Comparison of ENCODE assay signal across 9 mouse cellular contexts in the genomic region with DNA sequence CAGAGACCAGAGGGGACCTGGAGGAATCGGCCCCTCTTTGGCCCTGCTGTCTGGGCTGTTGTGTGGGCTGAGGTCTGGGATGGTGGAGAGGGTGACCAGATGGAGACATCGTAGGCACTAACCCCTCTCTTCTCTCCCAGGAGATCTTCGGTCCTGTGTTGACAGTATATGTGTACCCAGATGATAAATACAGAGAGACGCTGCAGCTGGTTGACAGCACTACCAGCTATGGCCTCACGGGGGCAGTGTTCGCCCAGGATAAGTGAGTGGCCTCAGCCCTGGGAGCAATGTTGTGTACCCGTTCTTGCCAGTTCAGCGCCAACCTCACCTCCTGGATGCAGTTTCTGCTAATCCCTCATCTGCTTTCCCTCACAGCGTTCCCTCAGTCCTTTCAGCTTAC. TPM values are rescaled to one million over a fixed set of nuclear protein-coding genes. Genes with fewer than 3 reads are reported as not detected.
DNase-seq lines count a peak whose midpoint lies in the region; ATAC-seq and TF ChIP-seq lines count a peak whose summit lies in the region.
"Had no signal": no experiment of that assay in that cellular context is flagged by ENCODE, and none has a peak within 500 bp of the region (broad histone marks: within the 10 kb centered on the region; RNA-seq: fewer than 3 reads in every experiment).

No protein-coding gene starts in this region.

- peaks cover 28% of the 10 kb centered on the region for H3K36me3 ChIP-seq in forebrain, embryonic 10.5 days (replicated peaks)
- peaks cover 30% of the 10 kb centered on the region for H3K36me3 ChIP-seq in midbrain, embryonic 10.5 days
- peaks cover 27% of the 10 kb centered on the region for H3K36me3 ChIP-seq in small intestine, adult 2 months (ENCODE audit: control insufficient read depth, insufficient read depth, low read length)

- peak; percentile 84 for TF ChIP-seq CTCF in small intestine, adult 2 months (IDR thresholded peaks at IDR 0.05; ENCODE audit: extremely low read depth, insufficient read length, insufficient replicate concordance, low read depth, low read length)

- H3K4me1 ChIP-seq in forebrain, embryonic 10.5 days: peaks cover 46% of the 10 kb centered on the region
- H3K4me1 ChIP-seq in midbrain, embryonic 10.5 days: peaks cover 48% of the 10 kb centered on the region
- peaks cover 9% of the 10 kb centered on the region for H3K4me1 ChIP-seq in small intestine, adult 2 months (ENCODE audit: control insufficient read depth, insufficient read depth, insufficient read length, low read length)

- intact Hi-C loops in heart, postnatal 36 days (cut with DNase I): loop anchor here (1.0 kb wide), 2 partner anchors 26 to 214 kb away; no protein-coding TSS in a partner anchor

- TF ChIP-seq POLR2A in small intestine, adult 2 months (IDR thresholded peaks at IDR 0.05; ENCODE audit: low read depth, low read length): no peak

- ATAC-seq in activated CD4-positive, CD25-positive, alpha-beta regulatory T cell, adult 4 months: no peak

- no peaks in the 10 kb centered on the region for H3K9me3 ChIP-seq in forebrain, embryonic 10.5 days
- no peaks in the 10 kb centered on the region for H3K9me3 ChIP-seq in midbrain, embryonic 10.5 days (replicated peaks)
- H3K9me3 ChIP-seq: limb, embryonic 12.5 days had no signal

- peak; percentile 26 for DNase-seq in MEL-GATA-1-ER (ENCODE audit: extremely low read depth, low read depth)
- DNase-seq in c-Kit-negative CD71-positive TER-119-positive erythroid progenitor cells, embryonic 14.5 days (ENCODE audit: low read depth, low spot score): peak; percentile 28
- DNase-seq in forebrain, embryonic 10.5 days (ENCODE audit: extremely low spot score, low spot score): peak; percentile 88
- peak; percentile 76 to 82 for DNase-seq in heart, postnatal 36 days
- peak; percentile 77 to 78 for DNase-seq in layer of hippocampus, postnatal 36 days
- DNase-seq in midbrain, embryonic 10.5 days (ENCODE audit: low spot score): peak; percentile 87

- no peak overlapping the region for H3K27ac ChIP-seq in forebrain, embryonic 10.5 days
- no peak overlapping the region for H3K27ac ChIP-seq in midbrain, embryonic 10.5 days (replicated peaks)
- no peak overlapping the region for H3K27ac ChIP-seq in small intestine, adult 2 months (ENCODE audit: insufficient read depth, low read depth, low read length)
- H3K27ac ChIP-seq: limb, embryonic 12.5 days had no signal

- WGBS in forebrain, embryonic 10.5 days: 18% methylated on average over 9 of the region's 9 CpGs
- WGBS in midbrain, embryonic 10.5 days: 19% methylated on average over 9 of the region's 9 CpGs
- 13% methylated on average over 9 of the region's 9 CpGs for WGBS in small intestine, adult 2 months

- H3K4me3 ChIP-seq in forebrain, embryonic 10.5 days: no peak overlapping the region
- H3K4me3 ChIP-seq in midbrain, embryonic 10.5 days: no peak overlapping the region
- H3K4me3 ChIP-seq in small intestine, adult 2 months (ENCODE audit: low read depth, low read length): no peak overlapping the region
- H3K4me3 ChIP-seq: limb, embryonic 12.5 days had no signal

- peaks cover 51% of the 10 kb centered on the region for H3K27me3 ChIP-seq in forebrain, embryonic 10.5 days (ENCODE audit: poor library complexity, severe bottlenecking)
- H3K27me3 ChIP-seq in midbrain, embryonic 10.5 days (ENCODE audit: low read depth, poor library complexity, severe bottlenecking): peaks cover 44% of the 10 kb centered on the region
- H3K27me3 ChIP-seq in small intestine, adult 2 months (ENCODE audit: control insufficient read depth, insufficient read depth, low read length): peaks cover 19% of the 10 kb centered on the region

RNA-seq across cellular contexts. Expression of a gene that starts 9.4 kb away (rescaled TPM):
- not detected in 2 replicates for polyA plus RNA-seq in forebrain, embryonic 10.5 days (2016; fragmentation: Nextera tagmentation; extraction: Ambion mirVana)
- not detected for total RNA-seq in heart, postnatal 36 days (2021)
- total RNA-seq in layer of hippocampus, postnatal 36 days (2021): not detected
- polyA plus RNA-seq in midbrain, embryonic 10.5 days (2016; fragmentation: Nextera tagmentation; extraction: Ambion mirVana): 0.09 TPM in 1 of 2 replicates, not detected in the other
- 0.10 and 0.41 TPM in 2 replicates for polyA plus RNA-seq in small intestine, adult 2 months (2012; rRNA removed)
- not detected for polyA plus RNA-seq in activated CD4-positive, CD25-positive, alpha-beta regulatory T cell, adult 4 months (2017; shearing (Covaris generic))
- polyA plus RNA-seq: limb, embryonic 12.5 days had no signal

RNA-seq across cellular contexts. Expression of a gene that starts 21.3 kb away (rescaled TPM):
- polyA plus RNA-seq in forebrain, embryonic 10.5 days (2016; fragmentation: Nextera tagmentation; extraction: Ambion mirVana): 22.7 and 22.8 TPM in 2 replicates
- total RNA-seq in heart, postnatal 36 days (2021): 10 to 100 TPM; 73.7 to 76.3 TPM
- total RNA-seq in layer of hippocampus, postnatal 36 days (2021): 10 to 100 TPM; 19.0 to 20.1 TPM
- polyA plus RNA-seq in midbrain, embryonic 10.5 days (2016; fragmentation: Nextera tagmentation; extraction: Ambion mirVana): 21.3 and 24.2 TPM in 2 replicates
- 48.3 and 110 TPM in 2 replicates for polyA plus RNA-seq in small intestine, adult 2 months (2012; rRNA removed)
- polyA plus RNA-seq in activated CD4-positive, CD25-positive, alpha-beta regulatory T cell, adult 4 months (2017; shearing (Covaris generic)): 10 to 100 TPM in 1 of 2 experiments, 1 to 10 TPM in 1; 6.7 to 11.3 TPM

RNA-seq across cellular contexts. Expression of a gene that starts 41.0 kb away (rescaled TPM):
- polyA plus RNA-seq in forebrain, embryonic 10.5 days (2016; fragmentation: Nextera tagmentation; extraction: Ambion mirVana): not detected in 2 replicates
- not detected for total RNA-seq in heart, postnatal 36 days (2021)
- total RNA-seq in layer of hippocampus, postnatal 36 days (2021): not detected
- polyA plus RNA-seq in midbrain, embryonic 10.5 days (2016; fragmentation: Nextera tagmentation; extraction: Ambion mirVana): not detected in 2 replicates
- polyA plus RNA-seq in small intestine, adult 2 months (2012; rRNA removed): not detected in 2 replicates
- polyA plus RNA-seq in activated CD4-positive, CD25-positive, alpha-beta regulatory T cell, adult 4 months (2017; shearing (Covaris generic)): not detected
- polyA plus RNA-seq: limb, embryonic 12.5 days had no signal

Comparison
In these comparisons a context has a peak if more than half of its experiments do, and no peak if none do; other contexts are left out.
1. DNase-seq: peak in every context shown above with its lines; median percentile 88 in forebrain, embryonic 10.5 days; 87 in midbrain, embryonic 10.5 days; 79 in heart, postnatal 36 days; 78 in layer of hippocampus, postnatal 36 days; 28 in c-Kit-negative CD71-positive TER-119-positive erythroid progenitor cells, embryonic 14.5 days; 26 in MEL-GATA-1-ER.